Mouse (Mus musculus): ENCODE results near the gene 1600002K03Rik.

DNA sequence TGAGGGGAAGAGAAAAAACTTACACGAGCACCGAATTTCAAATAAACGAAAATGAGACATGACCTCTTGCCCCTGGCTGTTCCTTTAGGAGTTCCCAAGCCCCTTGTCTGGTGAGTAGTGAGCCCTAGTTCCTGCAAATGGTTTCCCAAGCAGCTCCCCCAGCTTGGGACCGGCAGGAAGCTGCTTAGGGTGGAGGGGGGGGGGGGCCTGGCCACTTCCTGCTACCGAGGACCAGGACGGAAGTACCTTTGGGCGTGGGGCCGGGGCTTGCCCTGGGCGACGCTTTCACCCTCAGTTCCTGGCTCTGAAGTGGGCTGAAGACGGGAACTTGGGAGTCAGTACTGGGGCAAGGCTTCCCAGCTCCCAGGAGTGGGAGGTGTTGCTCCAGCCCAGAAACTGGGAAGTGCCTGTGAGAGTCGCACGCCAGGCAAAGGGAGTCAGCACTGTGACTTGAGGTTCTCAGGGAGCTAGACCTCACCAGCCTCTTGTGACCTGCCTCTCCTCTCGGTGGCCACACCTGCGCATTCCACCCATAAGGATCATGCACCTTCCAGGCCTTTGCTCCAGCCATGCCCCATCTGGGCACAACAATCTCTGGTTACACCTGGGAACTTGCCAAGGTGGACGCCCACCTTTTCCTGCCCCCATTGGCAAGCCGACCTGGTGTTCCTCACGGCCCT is 14.3 kb upstream of the 1600002K03Rik start:
- TF ChIP-seq CTCF (IDR thresholded peaks at IDR 0.05; ENCODE audit: low read depth, low read length) (no peak), GATA2 (IDR thresholded peaks at IDR 0.05; ENCODE audit: borderline replicate concordance, low read depth, low read length) (no peak), GATA1 (IDR thresholded peaks at IDR 0.05; ENCODE audit: borderline replicate concordance, low read length) (no peak), POLR2AphosphoS5 (IDR thresholded peaks at IDR 0.05; ENCODE audit: insufficient replicate concordance, low read depth, low read length) (0 out of 2 replicates have a peak, but pooled peaks have one; percentile 69)

All from G1E (cell line).